Mouse (Mus musculus) naive thymus-derived CD4-positive, alpha-beta T cell, adult 2 months (primary cell): ENCODE measurements around the gene Acot7.
"Not testable (repeated sequence)": the region's sequence is repeated elsewhere in the genome, so short reads cannot be mapped to it uniquely, and the experiment has no call there.

Experiments used
- DNase-seq: peaks from one replicate; pipeline ENCODE4 v3.0.0-alpha.2; 2011; ENCODE audit warnings: low read depth

The Acot7 gene

GRCm38 (mm10) chr4:152206199-152206598 is 28.3 kb downstream of the Acot7 start:
- DNase-seq: no peak

- peak; percentile 29 for DNase-seq
Measured at GRCm38 (mm10) chr4:152209623-152210022, 31.7 kb downstream of the Acot7 start.

- DNase-seq: peak; percentile 32
Measured at GRCm38 (mm10) chr4:152212091-152212505, 34.2 kb downstream of the Acot7 start.

GRCm38 (mm10) chr4:152212531-152212930 is 34.6 kb downstream of the Acot7 start:
- peak; percentile 84 for DNase-seq

DNA sequence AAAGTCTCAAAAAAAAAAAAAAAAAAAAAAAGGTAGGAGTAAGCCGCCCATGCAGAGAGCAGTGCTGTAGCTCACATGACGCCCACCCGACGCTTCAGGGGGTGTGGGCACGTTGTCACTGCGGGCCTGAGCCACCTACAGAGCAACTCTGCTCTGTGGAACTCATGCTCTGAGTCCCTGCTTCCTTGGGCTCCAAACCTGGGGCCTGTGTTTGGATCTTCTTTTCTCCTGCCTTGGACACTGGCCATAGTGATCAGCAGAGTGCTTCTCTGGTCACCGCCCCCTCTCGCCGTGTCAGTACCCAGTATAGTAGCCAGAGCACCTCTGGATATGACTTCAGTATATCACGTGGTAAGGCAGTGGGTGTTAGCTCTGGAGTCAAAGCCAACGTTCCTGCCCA is 35.0 kb downstream of the Acot7 start:
- no peak for DNase-seq

DNA sequence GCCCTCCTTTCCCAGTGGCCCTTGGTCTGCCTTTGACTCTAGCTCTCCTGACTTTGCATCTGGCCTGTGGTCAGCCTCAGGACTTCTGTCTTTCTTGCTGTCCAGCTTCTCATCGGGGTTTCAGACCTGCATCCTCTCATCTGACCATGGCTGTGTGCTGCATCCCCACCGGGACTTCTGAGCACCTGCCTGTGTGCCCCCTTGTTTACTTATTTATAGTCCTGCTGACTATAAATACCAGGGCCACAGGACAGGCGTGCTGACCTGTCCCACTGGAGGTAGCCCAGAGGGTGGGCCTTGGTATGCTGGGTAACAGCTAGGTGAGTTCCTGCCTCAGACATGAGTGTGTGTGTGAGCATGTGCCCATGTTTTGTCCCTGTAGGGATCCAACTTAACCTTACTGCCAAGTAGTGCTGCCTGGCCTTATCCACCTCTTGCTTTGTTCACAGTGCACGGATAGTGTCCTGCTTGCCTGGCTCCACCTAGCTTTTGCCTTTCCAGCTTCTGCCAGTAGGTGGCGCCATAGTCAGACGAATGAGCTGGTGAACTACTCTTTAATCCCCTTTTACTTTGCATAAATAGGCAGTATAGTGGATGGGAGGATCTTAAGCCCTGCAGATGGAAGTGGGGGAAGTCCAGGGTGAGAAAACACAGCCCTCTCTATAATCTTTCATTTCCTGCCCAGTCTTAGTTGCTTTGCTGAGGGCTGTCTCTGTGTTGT is 36.0 kb downstream of the Acot7 start:
- peak; percentile 93 for DNase-seq

DNA sequence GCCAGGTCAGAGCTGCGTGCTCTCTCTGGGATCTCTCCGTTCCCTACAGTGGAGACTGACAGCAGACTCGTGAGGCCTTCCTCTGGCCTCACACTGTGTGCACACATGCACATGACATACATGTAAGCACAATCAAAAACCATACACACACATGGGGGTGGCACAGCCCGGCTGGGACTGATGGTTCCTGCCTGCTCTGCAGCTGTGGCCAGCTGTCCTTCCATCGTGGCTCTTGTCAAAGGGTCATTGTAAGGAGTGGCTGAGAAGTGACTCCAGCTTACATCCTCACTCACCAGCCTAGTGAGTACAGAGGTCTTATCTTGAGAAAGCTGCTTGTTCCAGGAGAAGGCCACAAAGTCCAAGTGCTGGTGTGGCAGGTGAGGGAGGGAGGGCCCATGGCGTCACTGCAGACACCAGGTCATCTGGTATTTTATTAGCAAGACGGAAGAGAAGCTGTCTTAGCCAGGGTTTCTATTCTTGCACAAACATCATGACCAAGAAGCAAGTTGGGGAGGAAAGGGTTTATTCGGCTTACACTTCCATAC is 37.0 kb downstream of the Acot7 start:
- no peak for DNase-seq

DNA sequence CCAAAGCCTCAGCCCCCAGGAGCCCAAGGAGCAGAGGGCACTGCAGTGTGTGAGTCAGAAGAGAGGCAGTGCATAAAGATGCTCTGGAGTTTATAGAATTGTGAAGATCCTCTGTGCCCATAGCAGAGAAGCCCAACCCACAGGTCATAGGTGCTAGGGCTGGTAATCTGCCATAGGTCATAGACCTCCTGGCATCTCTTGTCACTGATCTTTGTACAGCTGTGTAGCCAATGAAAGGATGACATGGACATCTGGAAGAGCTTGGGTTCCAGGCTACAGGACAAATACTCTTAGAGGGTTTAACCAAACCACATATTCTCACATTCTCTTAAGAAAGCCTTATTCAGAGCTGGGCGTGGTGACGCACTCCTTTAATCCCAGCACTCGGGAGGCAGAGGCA is 41.7 kb downstream of the Acot7 start:
- DNase-seq: no peak

- no peak for DNase-seq
Measured at GRCm38 (mm10) chr4:152220771-152221410, 43.0 kb downstream of the Acot7 start.

DNA sequence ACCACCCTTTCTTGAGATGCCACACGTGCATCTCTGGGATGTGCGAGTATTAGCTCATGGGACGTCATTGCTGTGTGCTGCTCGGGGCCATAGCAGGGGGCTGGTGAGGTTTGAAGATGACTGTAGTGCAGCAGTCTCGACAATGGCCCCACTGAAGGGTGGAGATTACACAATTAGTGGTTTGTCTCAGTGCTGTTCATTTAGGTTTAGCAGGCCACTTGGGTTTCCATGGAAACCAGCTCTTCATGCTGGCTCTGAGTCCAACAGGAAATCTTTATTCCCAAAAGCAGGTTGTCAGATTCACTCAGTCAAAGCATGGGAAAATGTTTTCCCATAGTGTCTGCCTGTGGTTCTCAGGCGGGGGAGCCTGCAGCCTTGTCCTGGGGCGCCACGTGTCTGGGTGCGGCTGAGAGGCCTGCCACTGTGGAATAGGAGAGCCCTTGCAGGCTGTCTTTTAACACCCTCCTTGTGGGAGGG is 43.5 kb downstream of the Acot7 start:
- DNase-seq: no peak

DNA sequence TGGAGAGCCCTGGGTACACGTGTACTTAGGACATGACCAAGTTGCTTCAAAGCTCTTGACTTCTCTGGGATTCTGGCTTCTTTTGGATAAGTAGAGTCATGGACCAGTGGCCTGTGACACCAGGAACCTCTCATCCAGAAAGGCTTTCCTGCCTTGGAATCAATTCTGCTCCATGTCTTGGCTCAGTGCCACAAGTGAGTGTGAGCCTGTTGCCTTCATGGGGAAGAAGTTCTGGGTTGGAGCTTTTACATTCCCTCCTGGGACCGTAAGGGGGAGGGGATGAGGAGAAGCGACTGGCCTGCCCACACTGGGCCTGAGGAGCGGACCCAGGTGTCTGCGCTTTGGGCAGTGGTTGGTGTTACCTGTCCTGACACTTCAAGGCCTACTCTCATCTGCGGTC is 44.2 kb downstream of the Acot7 start:
- DNase-seq: no peak

GRCm38 (mm10) chr4:152222513-152222912 is 44.6 kb downstream of the Acot7 start:
- no peak for DNase-seq

GRCm38 (mm10) chr4:152224156-152224555 is 46.2 kb downstream of the Acot7 start:
- DNase-seq: no peak

GRCm38 (mm10) chr4:152226901-152227486 is 49.1 kb downstream of the Acot7 start:
- DNase-seq: no peak

DNA sequence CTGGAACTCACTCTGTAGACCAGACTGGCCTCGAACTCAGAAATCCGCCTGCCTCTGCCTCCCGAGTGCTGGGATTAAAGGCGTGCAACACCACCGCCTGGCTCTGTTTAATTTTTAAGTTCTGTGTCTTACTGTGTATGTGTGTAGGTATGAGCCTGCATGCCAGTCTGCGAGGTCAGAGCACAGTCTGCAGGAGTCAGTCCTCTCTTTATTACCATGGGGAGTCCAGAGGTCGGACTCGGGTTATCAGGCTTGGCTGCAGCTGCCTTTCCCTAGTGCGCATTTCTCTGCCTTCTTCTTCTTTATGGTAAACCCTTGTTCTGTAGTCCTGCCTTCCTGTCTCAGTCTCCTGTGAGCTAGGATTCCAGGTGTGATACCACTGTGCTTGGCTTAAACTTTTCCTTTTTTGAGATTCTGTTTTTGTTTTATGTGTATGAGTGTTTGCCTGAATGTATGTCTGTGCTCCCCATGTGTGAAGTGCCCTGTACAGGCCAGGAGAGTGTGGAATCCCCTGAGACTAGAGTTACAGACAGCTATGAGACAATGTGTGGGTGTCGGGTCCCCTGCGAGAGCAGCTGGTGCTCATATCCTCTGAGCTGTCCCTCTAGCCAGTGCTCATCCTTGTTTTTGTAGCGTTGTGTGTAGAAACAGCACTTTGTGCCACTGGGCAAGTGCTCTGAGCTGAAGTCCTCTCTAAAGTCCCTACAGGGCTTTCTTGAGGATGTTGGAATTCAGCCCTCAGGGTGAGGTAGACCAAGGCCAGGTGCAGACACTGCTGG is 50.0 kb downstream of the Acot7 start:
- no peak for DNase-seq

DNA sequence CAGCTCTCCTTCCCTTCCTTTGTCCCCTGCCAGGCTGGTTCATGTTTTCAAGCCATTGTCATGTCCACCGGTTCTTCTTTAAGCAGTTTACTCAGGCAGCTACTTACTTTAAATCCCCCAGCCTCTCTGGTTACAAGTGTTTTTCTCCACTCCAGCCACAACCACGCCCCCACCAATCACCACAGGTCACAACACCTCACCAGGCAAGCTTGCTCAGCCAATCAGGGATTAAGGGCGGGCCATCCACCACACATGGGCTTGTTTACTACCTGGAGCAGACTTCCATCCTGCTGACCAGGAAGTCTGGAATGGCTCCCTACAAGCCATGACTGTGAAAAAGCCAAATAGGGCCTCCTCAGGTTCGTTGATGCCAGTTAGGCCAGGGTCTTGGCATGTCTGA is 52.4 kb downstream of the Acot7 start:
- not testable (repeated sequence) for DNase-seq

GRCm38 (mm10) chr4:152231326-152231725 is 53.4 kb downstream of the Acot7 start:
- DNase-seq: no peak

DNA sequence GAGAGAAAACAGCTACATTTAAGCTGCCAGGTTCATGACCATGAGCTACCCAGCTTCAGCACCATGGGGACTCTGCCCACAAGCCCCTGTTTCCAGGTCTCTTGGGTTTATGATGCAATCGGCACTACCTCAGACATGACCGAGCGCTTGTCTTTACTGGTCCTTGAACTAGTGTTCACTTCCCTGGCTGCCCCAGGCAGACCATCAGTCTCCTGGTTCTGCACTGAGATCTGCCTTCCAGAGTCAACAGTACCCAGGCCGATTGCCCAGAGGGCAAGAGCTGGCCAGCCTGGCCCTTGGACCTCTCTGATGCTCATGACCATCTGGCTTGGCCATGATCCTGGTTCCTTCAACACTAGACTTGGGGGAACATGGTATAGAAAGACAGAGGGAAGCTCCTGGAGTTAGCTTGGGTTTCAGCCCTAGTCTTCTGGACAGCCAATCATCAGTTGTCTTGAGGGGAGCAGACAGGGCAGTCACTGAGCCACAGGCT is 54.5 kb downstream of the Acot7 start:
- DNase-seq: no peak

- peak; percentile 26 for DNase-seq
Measured at GRCm38 (mm10) chr4:152239974-152240373, 62.0 kb downstream of the Acot7 start.

- no peak for DNase-seq
Measured at GRCm38 (mm10) chr4:152243241-152243891, 65.4 kb downstream of the Acot7 start.

DNA sequence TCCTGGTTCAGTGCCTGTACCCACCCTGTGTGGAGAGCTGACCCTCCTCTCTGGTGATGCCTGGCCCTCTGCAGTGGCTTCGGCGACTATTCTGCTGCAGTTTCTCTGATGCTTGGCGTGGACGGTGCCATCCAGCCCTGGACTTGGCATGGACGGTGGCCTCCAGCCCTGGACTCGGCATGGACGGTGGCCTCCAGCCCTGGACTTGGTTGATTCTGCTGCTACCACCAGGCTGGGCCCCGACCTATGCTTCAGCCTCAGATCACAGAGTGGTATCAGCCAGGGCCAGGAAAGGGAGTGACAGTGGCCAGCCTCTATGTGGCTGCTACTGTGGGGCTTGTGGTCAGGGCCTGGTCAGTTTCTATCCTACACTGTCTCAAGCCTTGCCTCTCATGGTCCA is 66.0 kb downstream of the Acot7 start:
- DNase-seq: no peak
